Mouse (Mus musculus) limb, embryonic 14.5 days (tissue): ENCODE measurements at regions not wholly inside any gene's neighbourhood (a gene's known extent, or its start where the extent isn't known, plus 50 kb on each side); places are given as distances from the start of the nearest gene placed in this dataset.

Source experiments
- ATAC-seq: fragments of 200-750 bp; cut with Nextera tagmentation; 2 replicates; pipeline ENCODE4 v1.8.0; 2017; ENCODE audit warnings: low read depth, moderate number of reproducible peaks, moderate TSS enrichment; ENCODE audit not compliant: low FRiP score
- DNase-seq: peaks from one replicate; pipeline ENCODE4 v3.0.0-alpha.2; 2015; ENCODE audit warnings: low spot score
- H3K27ac ChIP-seq: fragments of 300-500 bp; sonication (generic); replicated peaks from 2 replicates; pipeline ENCODE4 v1.5.1; 2014; ENCODE audit warnings: low read depth, mild to moderate bottlenecking, low read length, moderate library complexity, mixed read lengths
- H3K27me3 ChIP-seq: fragments of 300-500 bp; sonication (generic); 2 replicates; pipeline ENCODE4 v1.6.1; 2014; ENCODE audit warnings: low read length, mixed read lengths; ENCODE audit not compliant: control insufficient read depth, insufficient read depth
- H3K36me3 ChIP-seq: fragments of 300-500 bp; sonication (generic); 2 replicates; pipeline ENCODE4 v1.6.1; 2014; ENCODE audit warnings: mild to moderate bottlenecking, low read length, moderate library complexity, mixed read lengths; ENCODE audit not compliant: control insufficient read depth, insufficient read depth
- H3K4me1 ChIP-seq: fragments of 300-500 bp; sonication (generic); 2 replicates; pipeline ENCODE4 v1.6.1; 2014; ENCODE audit warnings: antibody characterized with exemption, low read length, mixed read lengths; ENCODE audit not compliant: control insufficient read depth, insufficient read depth
- H3K4me2 ChIP-seq: fragments of 300-500 bp; sonication (generic); replicated peaks from 2 replicates; pipeline ENCODE4 v1.6.1; 2014; ENCODE audit warnings: low read depth, mild to moderate bottlenecking, low read length, moderate library complexity; ENCODE audit not compliant: severe bottlenecking
- H3K4me3 ChIP-seq: fragments of 300-500 bp; sonication (generic); replicated peaks from 2 replicates; pipeline ENCODE4 v1.5.1; 2014; ENCODE audit warnings: low read length
- H3K9ac ChIP-seq: fragments of 300-500 bp; sonication (generic); 2 replicates; pipeline ENCODE4 v1.6.1; 2014; ENCODE audit warnings: mild to moderate bottlenecking, low read depth, low read length, moderate library complexity; ENCODE audit not compliant: severe bottlenecking
- H3K9me3 ChIP-seq: fragments of 300-500 bp; sonication (generic); 2 replicates; pipeline ENCODE4 v1.6.1; 2016; ENCODE audit warnings: low read length; ENCODE audit not compliant: control insufficient read depth
- POLR2A ChIP-seq: fragments of 200-500 bp; IDR thresholded peaks from 2 replicates; pipeline ENCODE4 v1.8.0; 2012; ENCODE audit warnings: inconsistent platforms, mild to moderate bottlenecking, moderate library complexity, borderline replicate concordance; ENCODE audit not compliant: insufficient read depth, insufficient read length; ENCODE audit errors: extremely low read depth
- WGBS: fragments of 180-500 bp; shearing (Covaris S2); extraction: QIAGEN DNeasy Blood & Tissue Kit; methylation state at CpG from one replicate; pipeline ENCODE4 v1.1.7; 2014; 5-methylcytosine and 5-hydroxymethylcytosine counted together

GRCm38 (mm10) chr3:56302346-56303185 is 119.1 kb upstream of the Nbea start:
- Histone ChIP-seq H3K27ac (no peak overlapping the region), H3K4me3 (no peak overlapping the region), H3K9me3 (no peaks in the 10 kb centered on the region), H3K4me2 (no peak overlapping the region), H3K9ac (no peak overlapping the region), H3K4me1 (peaks cover 8% of the 10 kb centered on the region; the same call in 1 of the 2 replicates), H3K27me3 (no peaks in the 10 kb centered on the region), H3K36me3 (no peaks in the 10 kb centered on the region)
- ATAC-seq (0 out of 2 replicates have a peak, but pooled peaks have one; percentile 41), DNase-seq (peak; percentile 77)
- 20% methylated on average over 7 of the region's 7 CpGs for WGBS
- TF ChIP-seq POLR2A = no peak

GRCm38 (mm10) chr3:56300769-56301168 is 117.3 kb upstream of the Nbea start:
- H3K27ac ChIP-seq = no peak overlapping the region
- H3K4me1 ChIP-seq = peaks cover 8% of the 10 kb centered on the region; the same call in 1 of the 2 replicates
- H3K9ac ChIP-seq = no peak overlapping the region
- no peaks in the 10 kb centered on the region for H3K36me3 ChIP-seq
- TF ChIP-seq POLR2A = no peak
- DNase-seq (no peak), ATAC-seq (no peak)
- no peak overlapping the region for H3K4me3 ChIP-seq
- H3K9me3 ChIP-seq = no peaks in the 10 kb centered on the region
- no peak overlapping the region for H3K4me2 ChIP-seq
- 92% methylated on average over 1 of the region's 1 CpGs for WGBS
- H3K27me3 ChIP-seq = no peaks in the 10 kb centered on the region

- H3K36me3 ChIP-seq = no peaks in the 10 kb centered on the region
- DNase-seq (no peak), ATAC-seq (no peak)
- no peaks in the 10 kb centered on the region for H3K27me3 ChIP-seq
- no peak overlapping the region for H3K4me3 ChIP-seq
- 73% methylated on average over 7 of the region's 7 CpGs for WGBS
- H3K4me1 ChIP-seq = no peaks in the 10 kb centered on the region; the same call in 1 of the 2 replicates
- no peak overlapping the region for H3K9ac ChIP-seq
- no peak for TF ChIP-seq POLR2A
- no peak overlapping the region for H3K27ac ChIP-seq
- no peak overlapping the region for H3K4me2 ChIP-seq
- H3K9me3 ChIP-seq = no peaks in the 10 kb centered on the region
These were observed 112.1 kb upstream of the Nbea start for GRCm38 (mm10) chr3:56295578-56295977.

GRCm38 (mm10) chr3:56281507-56281906 is 98.0 kb upstream of the Nbea start:
- Histone ChIP-seq H3K9ac (no peak overlapping the region), H3K4me3 (no peak overlapping the region), H3K36me3 (no peaks in the 10 kb centered on the region), H3K27ac (no peak overlapping the region), H3K27me3 (no peaks in the 10 kb centered on the region), H3K4me2 (no peak overlapping the region), H3K9me3 (no peaks in the 10 kb centered on the region), H3K4me1 (no peaks in the 10 kb centered on the region)
- WGBS = 89% methylated on average over 5 of the region's 5 CpGs
- no peak for ATAC-seq
- no peak for TF ChIP-seq POLR2A
- no peak for DNase-seq

GRCm38 (mm10) chr3:56280330-56280957 is 96.9 kb upstream of the Nbea start:
- no peak overlapping the region for H3K4me2 ChIP-seq
- no peak overlapping the region for H3K4me3 ChIP-seq
- H3K27me3 ChIP-seq = no peaks in the 10 kb centered on the region
- H3K4me1 ChIP-seq = no peaks in the 10 kb centered on the region
- 80% methylated on average over 6 of the region's 6 CpGs for WGBS
- DNase-seq (no peak), ATAC-seq (no peak)
- TF ChIP-seq POLR2A = no peak
- H3K9me3 ChIP-seq = no peaks in the 10 kb centered on the region
- H3K9ac ChIP-seq = no peak overlapping the region
- H3K36me3 ChIP-seq = no peaks in the 10 kb centered on the region
- no peak overlapping the region for H3K27ac ChIP-seq
